Mouse (Mus musculus) adrenal gland, adult 2 months (tissue): ENCODE results near the gene Abcc6. TPM values are rescaled to one million over a fixed set of nuclear protein-coding genes. Genes with fewer than 3 reads are reported as not detected.
"Not testable (repeated sequence)": the region's sequence is repeated elsewhere in the genome, so short reads cannot be mapped to it uniquely, and the experiment has no call there.

Experiments used
- DNase-seq: peaks from one replicate; pipeline ENCODE4 v3.0.0; 2021
- polyA plus RNA-seq: library from polyadenylated mRNA; depleted of rRNA; stranded (reverse); fragments of >200 nt; gene quantifications from 2 replicates; pipeline ENCODE4 v1.2.3, GENCODE M21; 2012; rRNA removed
- total RNA-seq, 2 experiments: library from RNA; stranded (reverse); gene quantifications; 2 replicates each; pipeline ENCODE4 v1.2.3; 2021

Gene Abcc6
- total and polyA plus RNA-seq, 3 experiments, result 0.14 to 0.66 (median 0.30) TPM

DNA sequence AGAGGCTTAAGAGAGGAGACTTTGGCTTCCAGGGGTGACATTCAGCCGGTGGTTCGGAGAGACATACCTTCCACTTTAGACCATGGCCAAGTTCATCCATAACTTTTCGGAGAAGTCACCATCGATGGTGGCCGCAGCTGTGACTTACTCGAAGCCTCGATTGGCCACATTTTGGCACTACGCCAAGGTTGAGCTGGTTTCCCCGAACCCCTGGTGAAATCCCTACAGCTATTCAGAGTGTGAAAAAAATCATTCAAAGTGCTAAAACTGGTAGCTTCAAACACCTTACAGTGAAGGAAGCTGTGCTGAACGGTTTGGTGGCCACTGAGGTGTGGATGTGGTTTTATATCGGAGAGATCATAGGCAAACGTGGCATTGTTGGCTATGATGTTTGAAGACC, 96.3 kb downstream of the Abcc6 start:
- DNase-seq, result not testable (repeated sequence)

DNA sequence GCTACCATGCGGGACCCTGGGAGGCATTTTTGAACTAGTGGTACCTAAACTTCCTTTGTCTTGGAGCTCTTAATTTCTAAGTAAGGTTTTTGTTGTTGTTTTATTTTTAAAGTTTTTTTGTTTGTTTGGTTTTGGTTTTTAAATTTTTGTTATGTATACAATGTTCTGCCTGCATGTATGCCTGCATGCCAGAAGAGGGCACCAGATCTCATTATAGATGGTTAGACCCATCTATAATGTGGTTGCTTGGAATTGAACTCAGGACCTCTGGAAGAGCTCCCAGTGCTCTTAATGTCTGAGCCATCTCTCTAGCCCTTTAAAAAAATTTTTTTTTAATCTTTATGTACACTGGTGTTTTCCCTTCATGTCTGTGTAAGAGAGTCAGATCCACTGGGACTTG, 100.4 kb downstream of the Abcc6 start:
- DNase-seq, result no peak

DNA sequence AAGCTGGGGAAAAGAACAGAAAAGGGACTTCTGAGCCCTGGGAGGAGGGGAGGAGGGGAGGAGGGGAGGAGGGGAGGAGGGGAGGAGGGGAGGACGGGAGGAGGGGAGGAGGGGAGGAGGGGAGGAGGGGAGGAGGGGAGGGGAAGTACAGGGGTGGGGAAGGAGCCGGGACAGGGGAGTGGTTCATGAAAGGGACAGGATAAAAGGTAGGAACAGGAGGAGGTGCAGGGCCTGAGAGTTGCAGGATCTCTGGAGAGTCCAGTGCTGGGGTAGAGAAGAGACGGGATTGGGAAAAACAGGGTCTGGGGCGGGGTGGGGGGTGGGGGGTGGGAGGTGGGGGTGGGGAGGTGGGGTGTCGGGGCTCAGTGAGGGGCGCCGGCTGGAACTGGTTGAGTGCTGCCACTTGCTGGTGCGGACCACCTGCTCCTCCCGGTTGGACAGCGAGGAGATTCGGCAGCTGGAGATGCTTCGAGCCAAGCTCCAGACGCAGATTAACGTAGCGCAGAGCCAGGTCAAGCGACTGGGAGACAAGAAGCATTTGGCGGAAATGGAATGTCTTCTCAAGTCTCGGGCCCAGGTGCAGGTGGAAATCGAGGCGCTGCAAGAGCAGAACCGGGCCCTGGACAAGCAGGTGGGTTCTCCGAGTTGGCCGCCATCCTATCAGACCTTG, 101.3 kb downstream of the Abcc6 start:
- no peak for DNase-seq

DNA sequence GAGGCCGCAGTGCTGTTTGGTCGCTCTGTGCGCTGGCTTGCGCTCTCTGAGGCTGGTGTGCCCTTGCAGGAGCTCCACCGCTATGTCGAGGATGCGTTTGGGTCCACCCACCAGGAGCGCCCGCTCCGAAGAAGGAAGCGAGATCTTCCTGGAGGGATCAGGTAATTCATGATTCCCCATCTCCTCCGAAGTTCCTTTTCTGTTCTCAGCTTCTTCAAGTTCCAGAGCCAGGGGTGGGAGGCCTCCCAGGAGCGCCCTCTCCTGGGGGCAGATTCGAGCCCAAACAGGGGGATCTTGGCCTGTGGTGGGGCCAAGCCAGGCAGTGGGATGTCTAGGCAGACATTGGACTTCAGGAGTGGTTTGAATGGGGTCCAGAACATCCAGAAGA, 105.7 kb downstream of the Abcc6 start:
- peak; percentile 58 for DNase-seq

DNA sequence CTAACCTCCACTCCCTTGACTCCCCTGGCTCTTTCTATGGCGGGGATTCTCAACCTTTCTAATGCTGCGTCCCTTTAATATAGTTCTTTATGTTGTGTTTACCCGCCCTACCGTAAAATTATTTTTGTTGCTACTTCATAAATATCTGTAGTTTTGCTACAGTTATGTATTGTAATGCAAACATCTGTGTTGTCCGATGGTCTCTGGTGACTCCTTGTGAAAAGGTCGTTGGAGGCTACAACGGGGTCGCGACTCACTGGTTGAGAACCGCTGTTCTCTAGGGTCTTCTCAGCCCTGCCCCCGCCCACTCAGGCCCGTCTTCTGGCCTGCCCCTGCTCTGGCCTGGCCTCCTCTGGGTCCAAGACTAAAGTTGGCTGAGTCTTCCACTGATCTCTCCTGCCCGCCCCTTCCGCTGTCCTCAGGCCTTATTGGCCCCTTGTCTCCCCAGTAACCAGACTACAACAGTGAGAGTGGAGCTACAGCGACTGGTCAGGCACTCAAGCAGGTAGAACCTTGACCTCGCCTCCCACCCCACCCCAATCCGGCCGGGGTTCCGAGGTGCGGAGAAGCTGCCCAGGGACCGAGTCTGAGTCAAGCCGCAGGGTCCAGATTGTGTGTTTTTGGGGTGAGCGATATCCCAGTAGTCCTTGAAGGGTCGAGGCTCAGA, 106.2 kb downstream of the Abcc6 start, which contains the start of gene Ccdc114:
Ccdc114 (plus strand) TSS at position 311 of the 667 bp plus-strand sequence.
- peak; percentile 90 for DNase-seq

DNA sequence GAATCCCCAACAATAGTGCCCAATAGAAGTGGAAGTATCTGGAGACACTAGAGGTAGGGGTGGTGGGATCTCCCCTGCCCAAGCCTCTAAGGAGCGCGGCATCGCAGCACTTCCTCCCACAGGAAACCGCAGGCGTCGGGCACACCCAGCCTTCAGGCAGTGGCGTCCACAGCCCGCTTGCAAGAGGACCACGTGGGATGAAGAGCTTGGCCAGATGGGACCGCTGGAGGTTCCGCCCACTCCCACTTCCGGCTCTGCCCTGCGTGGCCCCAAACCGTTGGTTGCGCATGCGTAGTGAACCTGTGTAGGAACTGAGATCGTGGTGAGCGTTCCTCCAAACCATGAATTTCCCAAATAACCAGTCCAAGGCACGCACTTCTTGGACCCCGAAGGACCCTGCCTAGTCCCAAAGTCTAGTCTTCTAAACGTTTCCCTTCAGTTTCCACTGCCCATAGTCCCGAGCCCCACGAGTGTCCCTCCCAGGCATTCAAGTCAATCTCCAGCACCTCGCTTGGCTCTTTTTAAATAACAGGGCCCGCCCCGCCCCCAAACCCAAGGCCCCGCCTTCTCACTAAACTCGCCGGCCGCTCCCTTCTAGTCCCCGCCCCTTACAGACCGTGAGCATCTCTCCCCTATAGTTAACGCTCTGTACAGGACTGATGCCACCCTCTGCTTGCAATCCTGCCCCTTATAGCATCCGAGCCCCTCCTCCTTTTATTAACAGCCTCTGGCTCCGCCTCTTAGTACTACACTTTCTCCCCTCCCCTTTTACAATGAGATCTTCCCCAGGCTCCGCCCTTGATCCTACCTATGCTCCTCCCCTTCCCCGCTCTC, 107.0 kb downstream of the Abcc6 start:
- peak; percentile 96 for DNase-seq

DNA sequence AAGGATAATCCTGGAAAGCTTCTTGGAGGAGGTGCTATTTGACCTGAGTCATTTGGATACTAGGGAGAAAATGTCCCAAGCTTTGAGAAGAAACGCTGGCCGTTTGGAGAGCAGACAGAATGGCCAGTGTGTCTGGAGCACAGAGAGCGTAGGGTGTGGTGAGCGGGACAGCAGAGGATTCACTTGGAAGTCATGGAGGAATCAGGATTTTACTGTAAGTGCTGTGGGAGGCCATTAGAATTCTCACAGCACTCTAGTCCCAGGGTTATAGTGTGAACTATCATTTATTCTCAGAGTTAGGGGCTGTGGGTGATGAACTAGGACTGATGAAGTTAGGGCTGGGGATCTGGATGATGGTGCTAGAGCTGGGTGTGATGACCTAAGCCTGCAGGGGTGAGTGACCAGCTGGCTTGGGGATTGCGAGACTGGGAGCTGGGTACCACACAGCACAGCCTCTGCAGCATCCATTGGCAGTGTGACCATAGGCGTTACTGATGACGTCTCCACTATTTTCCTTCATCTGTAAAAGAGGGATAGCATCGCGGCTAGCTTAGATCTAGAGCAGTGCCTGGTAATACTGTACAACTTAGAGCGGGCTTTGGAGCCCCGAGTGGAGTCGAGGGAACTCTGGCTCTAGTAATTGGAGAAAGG, 108.0 kb downstream of the Abcc6 start:
- no peak for DNase-seq

DNA sequence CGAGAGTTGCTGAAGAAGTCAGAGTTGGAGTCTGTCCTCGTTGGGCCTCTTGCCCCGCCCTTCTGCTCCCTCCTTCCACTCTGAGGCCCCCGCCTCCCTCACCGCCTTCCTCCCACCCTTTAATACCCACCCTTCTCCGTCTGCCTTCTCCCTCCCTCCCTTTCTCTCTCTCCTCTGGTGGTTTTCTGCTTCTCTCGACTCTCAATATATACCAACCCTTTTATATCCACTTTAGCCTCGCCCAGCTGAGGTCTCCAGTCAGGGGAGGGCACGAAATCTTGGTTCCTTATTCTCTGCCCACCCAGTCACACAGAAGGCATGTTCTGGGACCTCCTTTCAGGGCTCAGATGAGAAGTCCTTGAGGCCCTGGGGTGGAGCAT, 108.9 kb downstream of the Abcc6 start, which contains the start of gene Emp3:
Emp3 (minus strand) TSS at position 163 of the 380 bp plus-strand sequence.
- peak; percentile 77 for DNase-seq

DNA sequence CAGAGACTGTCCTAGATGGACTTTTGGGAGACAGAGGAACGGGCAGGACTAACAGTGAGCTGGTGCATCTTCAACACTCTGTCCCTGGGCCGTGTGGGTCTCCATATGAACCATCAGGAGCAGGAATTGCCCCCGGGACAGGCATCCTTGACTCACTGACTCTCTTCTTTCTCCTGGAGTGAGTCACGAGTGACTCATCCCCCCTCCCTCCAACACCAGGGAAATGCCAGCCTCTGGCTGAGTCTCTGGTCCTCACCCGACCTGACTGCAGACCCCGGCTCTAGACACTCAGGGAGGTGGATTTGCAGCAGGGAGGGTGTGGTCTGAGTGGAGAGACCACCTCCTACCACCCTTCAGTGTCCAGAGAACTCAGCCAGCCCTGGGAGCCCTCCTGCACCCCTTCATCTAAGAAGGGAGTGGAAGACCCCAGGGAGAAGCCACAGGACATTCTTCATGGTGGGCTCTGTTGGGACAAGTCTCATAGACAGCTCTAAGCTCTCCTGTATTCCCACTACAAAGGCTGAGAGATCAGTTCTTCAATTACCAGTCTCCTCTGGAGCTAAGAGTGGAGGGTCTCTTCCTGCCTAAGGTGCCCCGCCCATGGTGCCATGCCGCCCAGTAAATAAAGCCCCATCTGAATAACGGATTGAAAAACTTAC, 109.4 kb downstream of the Abcc6 start:
- DNase-seq, result peak; percentile 92

DNA sequence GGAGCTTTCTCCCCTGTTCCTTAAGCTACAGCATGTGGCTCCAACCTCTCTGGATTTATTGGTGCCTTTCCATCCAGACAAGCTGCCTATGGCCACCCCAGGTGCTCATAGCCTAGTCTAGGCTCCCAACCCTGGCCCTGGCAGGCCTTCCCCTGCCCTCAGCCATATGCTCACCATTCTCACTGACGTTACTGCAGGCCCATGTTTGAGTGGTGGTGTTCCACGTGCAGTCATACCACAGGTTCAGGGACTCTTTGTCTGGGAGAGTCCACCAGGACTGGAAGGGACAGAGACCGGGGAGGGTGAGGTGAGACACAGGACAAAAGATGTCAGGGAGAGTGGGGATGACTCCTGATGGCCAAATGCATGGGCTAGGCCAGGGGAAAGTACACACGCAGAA, 110.3 kb downstream of the Abcc6 start:
- peak; percentile 42 for DNase-seq

DNA sequence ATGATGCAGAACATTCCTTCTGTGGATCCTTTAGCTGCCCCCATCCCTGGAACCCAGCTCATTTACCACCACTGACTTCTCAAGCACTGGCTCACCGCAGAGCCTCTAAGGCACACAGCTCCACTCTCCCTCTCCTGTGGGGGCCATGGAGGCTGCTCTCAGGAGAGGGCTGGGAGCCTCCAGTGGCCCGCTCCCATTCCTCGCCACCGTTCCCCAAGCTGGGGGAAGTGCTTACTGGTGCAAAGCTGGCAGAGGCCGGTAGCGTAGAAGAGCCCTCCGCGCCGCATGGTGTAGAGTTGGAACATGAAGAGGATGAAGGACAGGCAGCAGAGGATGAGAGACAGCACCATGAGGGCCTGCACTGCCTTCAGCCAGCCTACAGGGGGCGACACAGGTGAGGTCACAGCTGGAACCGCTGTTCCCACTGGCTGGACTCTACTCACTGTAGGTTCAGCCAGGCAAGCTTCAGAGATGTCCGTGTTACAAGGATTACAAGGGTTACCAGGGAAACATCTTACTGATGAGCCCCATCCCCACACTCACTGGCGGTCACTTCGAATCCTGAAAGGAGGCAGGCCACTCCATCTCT, 110.9 kb downstream of the Abcc6 start:
- DNase-seq, result peak; percentile 35

DNA sequence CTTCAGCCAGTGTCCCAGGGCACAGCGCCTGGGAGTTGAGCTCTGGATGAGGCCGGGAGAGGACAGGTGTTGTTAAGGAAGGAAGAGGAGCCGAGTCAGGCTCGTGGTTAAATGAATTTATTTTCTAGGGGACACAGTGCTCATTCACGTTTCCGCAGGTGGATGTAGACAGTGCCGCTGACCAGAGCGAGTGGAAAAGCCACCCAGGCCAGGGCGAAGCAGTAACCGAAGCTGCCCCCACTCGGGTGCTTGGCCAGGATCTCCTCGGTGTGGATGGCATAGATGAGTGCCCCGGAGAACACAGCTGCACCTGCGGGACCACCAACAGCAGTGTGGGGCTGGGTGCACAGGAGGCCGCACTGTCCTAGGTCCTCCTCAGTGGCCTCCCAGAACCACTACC, 112.2 kb downstream of the Abcc6 start:
- DNase-seq, result no peak

Other genes with a start within 250 kb of the Abcc6 start
- 1 to 10 TPM; 6.2 to 8.6 TPM for gene Lmtk3, start 246.6 kb downstream of the Abcc6 start, total RNA-seq
- gene Lmtk3, start 246.6 kb downstream of the Abcc6 start, polyA plus RNA-seq, result 38.0 and 61.3 TPM in 2 replicates
- 1 to 10 TPM in 1 of 2 experiments, under 1 TPM in 1; 0.49 to 2.0 TPM for gene Sult2b1, start 245.6 kb downstream of the Abcc6 start, total RNA-seq
- 1.6 and 2.9 TPM in 2 replicates for gene Sult2b1, start 245.6 kb downstream of the Abcc6 start, polyA plus RNA-seq
- 100 to 1,000 TPM; 127 to 129 TPM for gene Cyth2, start 215.7 kb downstream of the Abcc6 start, total RNA-seq
- gene Cyth2, start 215.7 kb downstream of the Abcc6 start, polyA plus RNA-seq, result 147 and 170 TPM in 2 replicates
- under 1 TPM in 1 of 2 experiments, not detected in 1; 0.20 TPM for gene Kcnj14, start 205.5 kb downstream of the Abcc6 start, total RNA-seq
- gene Kcnj14, start 205.5 kb downstream of the Abcc6 start, polyA plus RNA-seq, result 0.70 and 1.8 TPM in 2 replicates
- 10 to 100 TPM; 26.9 to 30.1 TPM for gene Grwd1, start 199.4 kb downstream of the Abcc6 start, total RNA-seq
- 22.1 and 27.4 TPM in 2 replicates for gene Grwd1, start 199.4 kb downstream of the Abcc6 start, polyA plus RNA-seq
- 100 to 1,000 TPM; 128 to 147 TPM for gene Kdelr1, start 157.5 kb downstream of the Abcc6 start, total RNA-seq
- gene Kdelr1, start 157.5 kb downstream of the Abcc6 start, polyA plus RNA-seq, result 235 and 251 TPM in 2 replicates
- gene Grin2d, start 151.9 kb downstream of the Abcc6 start, total RNA-seq, result under 1 TPM; 0.40 to 0.97 TPM
- gene Grin2d, start 151.9 kb downstream of the Abcc6 start, polyA plus RNA-seq, result 4.0 and 4.2 TPM in 2 replicates
- not detected for gene Syngr4, start 133.6 kb downstream of the Abcc6 start, total RNA-seq
- 0.90 and 0.98 TPM in 2 replicates for gene Syngr4, start 133.6 kb downstream of the Abcc6 start, polyA plus RNA-seq
- 10 to 100 TPM; 60.8 to 65.3 TPM for gene Tmem143, start 133.4 kb downstream of the Abcc6 start, total RNA-seq
- 173 and 207 TPM in 2 replicates for gene Tmem143, start 133.4 kb downstream of the Abcc6 start, polyA plus RNA-seq
- 100 to 1,000 TPM; 327 to 620 TPM for gene Emp3, start 108.9 kb downstream of the Abcc6 start, total RNA-seq
- 855 and 1,123 TPM in 2 replicates for gene Emp3, start 108.9 kb downstream of the Abcc6 start, polyA plus RNA-seq
- 10 to 100 TPM; 13.3 to 68.3 TPM for gene Ccdc114, start 106.2 kb downstream of the Abcc6 start, total RNA-seq
- 19.2 and 23.9 TPM in 2 replicates for gene Ccdc114, start 106.2 kb downstream of the Abcc6 start, polyA plus RNA-seq
- gene Nomo1, start 3.4 kb upstream of the Abcc6 start, total RNA-seq, result 10 to 100 TPM; 58.7 to 65.3 TPM
- 25.1 and 34.3 TPM in 2 replicates for gene Nomo1, start 3.4 kb upstream of the Abcc6 start, polyA plus RNA-seq
- gene Kcnj11, start 70.5 kb upstream of the Abcc6 start, total RNA-seq, result 1 to 10 TPM; 2.9 to 3.2 TPM
- 1.0 and 3.4 TPM in 2 replicates for gene Kcnj11, start 70.5 kb upstream of the Abcc6 start, polyA plus RNA-seq
- 1 to 10 TPM; 1.7 to 3.3 TPM for gene Abcc8, start 149.7 kb upstream of the Abcc6 start, total RNA-seq
- 1.3 and 1.7 TPM in 2 replicates for gene Abcc8, start 149.7 kb upstream of the Abcc6 start, polyA plus RNA-seq
- gene Ush1c, start 208.2 kb upstream of the Abcc6 start, total RNA-seq, result 1 to 10 TPM; 1.6 to 1.8 TPM
- 0.06 TPM in 1 of 2 replicates, not detected in the other for gene Ush1c, start 208.2 kb upstream of the Abcc6 start, polyA plus RNA-seq
- gene Otog, start 210.7 kb upstream of the Abcc6 start, total RNA-seq, result 1 to 10 TPM in 1 of 2 experiments, not detected in 1; 1.5 TPM
- 0.04 and 0.16 TPM in 2 replicates for gene Otog, start 210.7 kb upstream of the Abcc6 start, polyA plus RNA-seq